Mouse (Mus musculus) c-Kit-positive CD71-negative TER-119-negative erythroid progenitor cells, embryonic 14.5 days (primary cell): ENCODE data around the gene Dcdc2b.

Experiments used
- DNase-seq: peaks from one replicate; pipeline ENCODE4 v3.0.0-alpha.2; 2013; ENCODE audit warnings: low read depth

The Dcdc2b gene

DNA sequence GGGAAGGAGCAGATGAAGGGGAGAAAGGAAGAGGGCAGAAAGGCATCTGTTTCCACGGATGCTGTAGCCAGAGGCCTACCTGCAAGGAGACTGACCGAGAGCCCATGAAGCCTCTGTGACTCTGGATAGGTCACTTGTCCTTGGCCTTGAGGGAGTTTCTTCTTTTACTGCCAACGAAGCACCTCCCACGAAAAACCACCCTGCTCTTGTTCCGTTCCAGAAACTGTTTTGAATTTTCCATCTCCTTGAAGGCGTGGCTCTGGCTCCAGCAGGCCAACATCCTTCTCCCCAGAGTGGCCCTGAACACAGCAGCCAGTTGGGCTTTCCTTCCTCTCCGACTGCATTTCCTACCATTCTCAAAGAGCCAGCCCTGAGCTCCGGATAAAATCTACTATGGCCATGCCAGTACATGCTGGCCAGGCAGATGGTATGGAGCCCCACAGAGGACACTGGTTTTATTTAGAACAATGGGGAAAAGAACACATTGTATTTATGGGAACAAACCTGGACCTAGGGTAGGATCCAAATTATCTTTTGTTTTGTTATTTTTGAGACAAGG, 7.3 kb upstream of the Dcdc2b start:
- DNase-seq, result no peak

DNA sequence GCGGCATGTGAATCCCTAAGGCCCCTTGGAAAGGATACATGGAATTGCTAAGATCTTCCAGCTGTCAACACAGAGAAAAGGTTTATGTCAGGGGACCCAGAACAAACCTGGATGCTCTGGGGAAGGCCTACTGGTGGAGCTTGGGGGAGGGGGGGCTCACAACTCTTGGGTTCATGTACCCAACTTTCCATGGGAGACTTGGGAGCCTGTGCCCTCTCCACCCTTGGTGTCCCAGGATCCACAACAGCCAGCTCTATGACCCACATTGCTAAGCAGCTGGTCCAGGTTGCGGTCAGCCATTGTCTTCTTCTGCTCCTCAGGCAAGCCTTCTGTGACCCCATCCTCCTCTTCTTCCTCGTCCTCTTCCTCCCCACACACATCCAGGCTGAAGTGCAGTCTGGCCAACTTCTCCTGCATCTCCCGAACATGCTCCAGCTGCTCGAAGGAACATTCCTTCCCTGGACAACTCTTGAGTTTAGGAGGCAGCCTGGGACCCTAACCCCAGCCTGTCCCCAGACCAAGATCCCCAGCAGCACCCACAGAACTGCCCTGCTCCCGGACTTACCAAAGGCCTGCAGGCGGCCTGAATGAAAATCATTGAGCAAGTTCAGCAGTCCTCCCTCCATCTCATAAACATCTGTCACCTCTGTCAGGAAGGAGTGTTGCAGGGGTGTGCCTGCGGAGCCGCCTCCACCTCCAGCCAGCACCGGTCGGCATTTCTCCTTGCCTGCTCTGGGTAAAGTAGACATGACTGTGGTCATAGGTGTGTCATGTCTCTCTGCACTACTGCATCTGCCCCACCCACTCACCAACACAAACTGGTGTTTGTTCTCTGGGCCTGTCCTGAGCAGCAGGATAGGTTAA, 6.6 kb upstream of the Dcdc2b start:
- DNase-seq, result no peak

DNA sequence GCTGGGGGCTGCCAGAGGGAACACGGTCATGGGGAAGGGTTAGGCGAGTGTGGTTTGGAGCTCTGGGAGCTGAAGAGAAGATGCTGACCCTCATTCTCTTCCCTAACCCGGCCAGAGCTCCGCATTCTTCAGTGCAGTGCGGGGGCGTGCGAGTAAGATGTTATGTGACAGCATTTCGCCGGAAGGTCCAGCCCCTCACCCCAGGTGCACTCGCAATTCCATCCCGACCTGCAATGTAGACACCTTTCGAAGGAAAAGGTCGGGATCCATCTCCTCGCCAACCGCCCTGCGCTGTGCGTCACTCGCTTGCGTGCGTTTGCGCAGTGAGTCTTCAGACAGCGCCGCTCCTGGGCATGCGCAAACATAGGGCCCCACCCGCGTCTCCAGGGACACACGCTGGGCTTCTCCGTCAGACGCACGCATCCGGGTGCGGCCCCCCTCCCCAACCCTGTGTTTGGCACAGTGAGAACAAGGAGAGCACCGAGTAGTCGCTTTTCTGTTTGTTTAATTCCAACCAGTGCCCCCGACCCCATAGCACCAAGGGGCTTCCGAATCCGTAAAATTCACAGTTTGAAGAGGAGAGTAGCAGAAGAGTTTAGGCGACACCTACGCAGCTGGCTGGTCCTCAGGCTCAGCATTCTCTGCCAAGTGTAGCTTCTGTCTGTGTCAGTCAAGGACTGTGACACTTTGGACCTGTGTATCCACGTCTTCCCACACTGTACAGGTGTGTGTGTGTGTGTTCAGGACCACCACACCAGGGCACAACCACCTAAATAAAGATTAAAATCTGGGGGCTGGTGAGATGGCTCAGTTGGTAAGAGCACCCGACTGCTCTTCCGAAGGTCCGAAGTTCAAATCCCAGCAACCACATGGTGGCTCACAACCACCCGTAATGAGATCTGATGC, 5.0 kb upstream of the Dcdc2b start, which contains the start of gene Iqcc:
Iqcc (minus strand) TSS at position 314 of the 906 bp plus-strand sequence.
- DNase-seq, result peak; percentile 84

DNA sequence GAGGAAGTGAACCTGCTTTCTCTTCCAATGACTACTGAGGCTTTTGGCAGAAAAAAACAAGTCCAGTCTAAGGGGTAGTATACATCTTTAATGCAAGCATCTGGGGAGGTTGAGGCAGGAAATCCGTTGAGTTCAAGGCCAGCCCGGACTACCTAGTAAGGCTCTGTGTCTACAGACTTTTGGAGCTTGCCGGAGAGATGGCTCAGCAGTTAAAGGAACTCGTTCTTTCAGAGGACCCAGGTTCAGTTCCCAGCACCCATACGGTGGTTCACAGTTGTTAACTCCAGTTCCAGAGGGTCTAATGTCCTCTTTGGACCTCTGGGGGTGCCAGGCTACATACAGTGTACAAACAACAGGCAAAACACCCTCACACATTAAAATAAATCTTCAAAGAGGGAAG, 4.0 kb upstream of the Dcdc2b start:
- DNase-seq, result no peak

DNA sequence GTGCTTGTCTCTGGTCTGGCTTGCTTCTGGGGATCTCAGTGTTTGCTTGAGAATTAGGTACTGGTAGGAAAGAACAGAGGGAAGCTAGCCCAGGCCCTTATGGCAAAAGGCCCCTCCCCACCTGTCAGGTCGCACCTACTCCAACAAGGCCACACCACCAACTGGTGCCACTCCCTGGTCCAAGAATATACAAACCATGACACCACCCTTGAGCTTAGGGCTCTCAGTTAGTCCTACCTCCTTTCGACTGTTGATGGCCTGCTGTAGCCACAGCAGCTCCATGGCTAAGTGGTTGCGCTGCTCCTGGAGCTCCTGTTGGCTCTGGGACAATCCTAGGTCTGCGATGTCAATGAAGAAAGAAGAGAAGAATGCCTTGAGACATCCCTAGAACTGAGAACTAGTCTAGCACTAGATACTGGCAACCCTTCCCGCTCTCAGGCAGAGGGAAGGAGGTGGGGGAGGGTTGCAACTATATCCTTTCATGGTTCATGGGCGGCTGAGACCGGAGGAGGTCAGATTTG, 3.1 kb upstream of the Dcdc2b start:
- no peak for DNase-seq

DNA sequence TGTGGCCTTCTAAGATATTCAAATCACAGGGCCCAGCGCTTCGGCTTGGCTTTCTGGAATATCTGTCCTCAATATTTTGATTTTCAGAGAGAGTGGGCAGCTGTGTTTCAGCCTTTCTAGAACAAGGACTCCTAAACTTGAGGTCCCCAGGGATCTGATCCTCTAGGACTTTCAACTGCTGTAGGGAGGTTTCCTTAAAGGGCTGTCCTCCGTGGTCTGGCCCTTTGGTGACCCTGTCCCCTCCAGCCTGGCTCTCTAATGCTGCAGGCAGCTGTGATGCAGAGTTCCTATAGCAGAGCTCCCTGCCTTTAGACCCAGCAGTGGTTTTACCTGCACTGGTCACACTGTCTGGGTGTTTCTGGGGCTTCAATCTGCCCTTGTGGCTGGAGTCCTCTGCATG, 2.6 kb upstream of the Dcdc2b start:
- DNase-seq, result no peak

DNA sequence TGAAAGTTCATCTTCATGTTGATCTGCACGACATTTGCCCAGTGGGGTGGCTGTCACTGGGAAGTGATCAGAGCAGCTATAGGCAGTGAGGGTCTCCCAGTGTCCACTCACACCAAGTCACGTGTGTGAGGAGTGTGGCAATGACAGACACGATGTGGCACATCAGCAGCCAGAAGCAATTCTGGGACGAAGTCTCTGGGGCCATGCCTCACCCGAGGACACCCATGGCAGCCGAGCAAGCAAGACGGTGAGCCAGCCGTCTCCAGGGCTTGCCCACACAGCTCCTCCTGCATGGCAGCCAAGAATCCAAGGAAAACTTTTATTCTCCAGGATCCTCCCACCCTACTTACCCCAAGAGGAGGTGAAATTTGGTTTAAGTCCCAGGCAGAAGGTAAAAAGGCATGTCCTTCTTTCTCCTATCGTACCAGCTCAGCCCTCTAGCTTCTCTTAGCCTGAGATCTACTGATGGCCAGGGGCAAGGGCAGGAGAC, 1.8 kb upstream of the Dcdc2b start:
- no peak for DNase-seq

DNA sequence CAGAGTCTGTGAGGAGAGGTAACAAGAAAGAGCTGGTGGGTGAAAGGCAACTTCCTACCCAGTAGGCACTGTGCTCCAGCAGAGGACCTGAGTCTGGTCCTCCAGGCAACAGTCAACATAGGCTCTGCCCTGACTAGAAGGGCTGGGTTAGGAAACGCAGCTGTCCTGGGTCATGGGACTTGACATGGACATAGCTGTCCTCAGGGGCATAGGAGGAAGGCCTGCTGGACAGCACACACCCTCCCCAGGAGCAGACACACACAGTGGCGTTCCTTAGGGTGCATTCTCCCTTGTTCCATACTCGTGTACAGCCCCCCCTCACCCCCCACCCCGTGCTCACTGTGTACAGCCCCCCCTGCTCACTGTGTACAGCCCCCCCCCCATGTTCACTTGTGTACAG, 3.6 kb downstream of the Dcdc2b start:
- no peak for DNase-seq

DNA sequence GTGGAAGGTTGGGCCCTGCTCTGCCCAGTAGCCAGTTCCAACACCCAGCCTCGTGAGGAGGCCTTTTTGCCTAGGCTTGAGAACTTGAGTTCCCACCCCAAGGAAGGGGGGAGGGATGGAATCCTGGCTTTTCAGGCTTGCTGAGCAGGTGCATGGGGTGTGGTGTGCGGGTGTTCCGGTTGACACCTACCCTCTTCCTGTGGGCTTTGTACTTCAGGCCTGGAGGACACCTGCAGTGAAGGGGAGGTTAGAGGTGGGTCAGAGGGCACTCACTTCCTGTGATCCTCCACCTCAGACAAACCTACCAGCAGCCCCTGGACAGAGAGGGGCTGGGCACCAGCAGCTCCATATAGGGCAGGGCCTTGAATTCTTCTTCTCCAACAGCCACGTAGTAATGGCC, 4.0 kb downstream of the Dcdc2b start:
- DNase-seq, result no peak

DNA sequence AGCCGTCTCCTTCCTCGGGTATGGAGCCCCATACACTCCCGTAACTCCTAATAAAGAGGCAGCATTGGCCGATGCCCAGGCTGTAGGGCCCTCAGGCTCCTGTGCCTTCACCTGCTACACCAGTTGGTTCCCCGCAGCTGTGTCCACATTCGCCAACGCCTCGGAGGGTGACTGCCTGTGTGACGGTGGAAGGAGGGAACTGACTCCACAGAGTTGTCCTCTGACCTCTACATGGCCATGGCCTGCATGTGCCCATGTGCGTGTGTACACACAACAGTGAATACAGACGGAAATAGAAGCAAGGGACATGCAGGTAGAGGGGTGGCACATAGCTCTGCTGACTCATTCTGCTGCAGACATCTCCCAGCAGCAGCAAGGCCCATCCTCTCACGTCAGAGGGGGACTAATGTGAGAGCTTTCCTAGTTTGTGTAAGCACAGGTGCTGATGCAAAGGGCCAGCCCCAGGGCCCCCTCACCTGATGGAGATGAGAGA, 4.9 kb downstream of the Dcdc2b start:
- DNase-seq, result no peak

DNA sequence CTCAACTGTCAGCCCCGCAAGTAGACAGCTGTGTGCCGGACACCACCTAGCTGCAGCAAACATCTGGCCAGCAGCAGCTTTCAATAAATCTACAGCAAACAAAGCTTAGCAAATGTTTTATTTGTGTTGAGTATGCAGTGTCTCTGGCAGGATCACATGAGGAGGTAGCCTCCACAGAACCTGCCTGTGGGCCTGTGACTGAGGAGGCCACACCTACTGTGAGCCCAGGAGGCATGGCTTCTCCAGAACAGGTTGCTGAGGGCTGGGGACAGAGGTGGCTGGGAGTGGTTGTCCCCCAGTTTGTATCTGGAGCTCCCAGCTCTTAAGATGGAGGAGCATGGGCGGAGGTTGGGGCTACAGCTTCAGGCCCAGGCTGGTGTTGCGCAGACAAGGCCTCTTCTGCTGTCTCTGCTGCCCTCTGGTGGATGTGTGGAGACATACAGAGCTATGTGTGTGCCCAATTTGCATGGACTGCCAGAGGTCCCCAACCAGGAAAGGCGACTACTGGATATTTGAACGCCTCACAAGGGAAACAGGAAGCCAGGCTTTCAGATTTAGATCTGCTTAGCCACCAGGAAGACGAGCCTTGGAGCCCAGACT, 5.5 kb downstream of the Dcdc2b start:
- DNase-seq, result peak; percentile 83

DNA sequence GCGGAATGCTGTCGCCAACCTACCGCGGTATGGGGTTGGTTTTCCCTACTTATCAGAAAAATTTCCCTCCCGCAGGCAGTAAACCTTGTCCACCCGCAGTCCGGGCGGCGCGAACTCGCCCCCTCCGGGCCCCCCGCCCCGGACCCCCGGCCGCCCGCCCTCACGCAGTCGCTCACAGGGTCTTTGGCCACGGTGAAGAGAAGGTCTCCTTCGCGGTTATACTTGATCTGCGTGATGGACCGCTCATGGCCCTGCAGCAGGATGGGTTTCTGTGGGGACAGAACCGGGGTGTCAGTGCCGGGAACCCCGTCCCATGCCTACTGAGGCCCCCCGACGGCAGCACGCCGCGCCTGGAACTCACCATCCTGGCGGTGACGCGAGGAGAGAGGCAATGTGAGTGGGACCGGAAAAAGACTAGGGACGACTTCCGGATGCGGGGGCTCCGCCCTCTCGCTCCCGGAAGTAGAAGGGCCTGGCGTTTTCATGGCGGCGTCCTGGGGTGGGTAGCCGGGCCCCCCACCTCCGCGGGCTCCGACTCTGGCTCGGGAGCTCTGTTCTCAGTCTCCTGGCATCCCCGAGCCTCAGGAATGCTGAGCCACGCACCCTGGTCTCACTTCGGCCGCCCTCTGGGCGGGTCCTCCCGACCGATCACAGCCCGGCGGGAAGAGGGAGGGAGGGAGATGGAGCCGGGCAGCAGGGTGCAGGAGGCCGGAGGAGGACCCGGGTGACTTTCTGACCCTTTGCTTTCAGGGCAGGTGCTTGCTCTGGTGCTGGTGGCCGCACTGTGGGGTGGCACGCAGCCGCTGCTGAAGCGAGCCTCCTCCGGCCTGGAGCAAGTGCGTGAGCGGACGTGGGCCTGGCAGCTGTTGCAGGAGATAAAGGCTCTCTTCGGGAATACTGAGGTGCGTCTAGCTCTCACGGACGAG, 13.6 kb downstream of the Dcdc2b start, which contains the start of the genes Eif3i and Tmem234:
Eif3i (minus strand) TSS at position 416 of the 926 bp plus-strand sequence.
Tmem234 (plus strand) TSS at position 436 of the 926 bp plus-strand sequence.
- peak; percentile 77 for DNase-seq

DNA sequence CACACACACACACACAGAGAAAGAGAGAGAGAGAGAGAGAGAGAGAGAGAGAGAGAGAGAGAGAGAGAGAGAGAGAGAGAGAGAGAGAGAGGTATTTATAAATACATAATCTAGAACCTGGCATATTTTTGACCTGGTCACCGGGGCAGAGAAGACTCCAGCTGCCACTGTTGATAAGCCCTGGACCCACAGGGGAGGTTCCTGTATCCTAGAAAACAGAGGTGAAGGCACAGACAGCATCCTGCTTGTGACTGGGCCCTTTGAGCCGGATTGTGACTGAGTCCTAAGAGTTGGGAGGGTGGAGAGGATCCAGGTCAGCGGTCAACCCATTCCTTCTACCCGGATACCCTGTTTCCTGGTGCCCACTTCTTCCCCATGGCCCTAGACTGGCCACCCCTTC, 25.2 kb downstream of the Dcdc2b start:
- DNase-seq, result no peak

DNA sequence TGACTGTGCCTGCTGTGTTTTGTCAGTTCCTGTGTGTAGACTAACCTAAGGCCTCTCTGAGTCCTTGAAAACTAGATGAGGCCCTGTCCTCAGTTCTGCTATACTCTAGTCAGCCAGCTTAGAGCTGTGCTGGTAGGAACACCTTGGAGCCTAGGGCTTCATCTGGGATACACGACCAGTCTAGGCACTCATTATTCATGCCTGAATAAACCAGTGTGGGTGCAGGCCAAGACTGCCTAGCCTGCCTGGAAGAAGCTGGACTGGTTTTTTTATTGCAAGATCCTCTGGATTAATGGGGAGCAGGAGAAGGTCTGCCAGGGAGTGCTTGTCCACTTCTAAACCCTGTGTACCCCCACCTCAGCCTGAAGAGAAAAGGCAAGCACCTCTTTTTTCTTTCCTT, 27.1 kb downstream of the Dcdc2b start:
- DNase-seq, result no peak

DNA sequence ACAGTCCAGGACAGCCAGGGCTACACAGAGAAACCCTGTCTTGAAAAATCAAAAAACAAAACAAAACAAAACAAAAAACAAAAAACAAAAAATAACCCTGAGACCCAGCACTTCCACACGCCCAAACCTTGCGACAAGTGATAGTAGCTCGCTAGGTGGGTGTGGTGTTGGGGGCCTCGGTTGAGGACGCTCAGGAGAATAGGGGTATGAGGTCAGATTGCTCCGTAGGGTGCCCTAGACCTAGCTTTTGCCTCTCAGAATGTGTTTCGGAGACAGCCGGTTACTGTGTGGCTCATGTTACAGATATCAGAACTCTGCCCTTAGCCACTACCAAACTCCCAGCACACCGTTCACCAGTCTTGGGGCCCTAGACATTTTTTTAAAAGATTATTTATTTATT, 28.3 kb downstream of the Dcdc2b start:
- DNase-seq, result no peak

DNA sequence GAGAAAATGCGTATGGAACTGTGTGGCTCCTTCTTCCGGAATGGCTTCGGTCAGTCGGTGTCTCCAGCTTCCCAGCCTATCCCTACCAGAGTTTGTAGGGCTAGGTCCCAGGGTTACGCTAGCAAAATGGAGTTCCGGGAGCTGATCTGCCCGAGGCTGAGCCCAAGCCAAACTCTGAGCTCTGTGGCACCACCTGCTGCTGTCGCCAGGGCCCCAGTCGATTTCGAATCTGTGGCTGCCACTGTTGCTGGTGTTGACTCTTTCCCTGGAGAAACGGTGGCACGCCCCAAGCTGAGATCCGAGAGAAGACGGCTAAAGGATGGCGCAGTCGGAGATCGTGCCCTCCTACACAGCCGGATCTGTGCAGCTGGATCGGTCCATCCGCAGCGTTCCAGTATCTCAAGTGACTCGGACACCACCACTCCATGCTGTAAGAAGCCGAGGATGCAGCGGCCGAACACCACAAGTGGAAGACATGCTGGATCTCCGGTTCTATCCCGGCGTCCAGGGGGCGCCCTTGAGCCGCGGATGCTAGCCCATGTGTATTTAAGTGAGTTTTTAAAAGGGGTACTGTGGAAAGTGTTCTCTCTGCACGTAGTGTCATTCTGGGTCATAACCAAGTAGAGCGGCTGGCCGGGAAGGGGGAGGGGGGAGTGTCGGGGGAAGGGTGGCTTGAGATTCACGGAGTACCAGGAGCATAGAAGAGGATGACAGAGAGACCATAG, 29.0 kb downstream of the Dcdc2b start:
- DNase-seq, result peak; percentile 83

DNA sequence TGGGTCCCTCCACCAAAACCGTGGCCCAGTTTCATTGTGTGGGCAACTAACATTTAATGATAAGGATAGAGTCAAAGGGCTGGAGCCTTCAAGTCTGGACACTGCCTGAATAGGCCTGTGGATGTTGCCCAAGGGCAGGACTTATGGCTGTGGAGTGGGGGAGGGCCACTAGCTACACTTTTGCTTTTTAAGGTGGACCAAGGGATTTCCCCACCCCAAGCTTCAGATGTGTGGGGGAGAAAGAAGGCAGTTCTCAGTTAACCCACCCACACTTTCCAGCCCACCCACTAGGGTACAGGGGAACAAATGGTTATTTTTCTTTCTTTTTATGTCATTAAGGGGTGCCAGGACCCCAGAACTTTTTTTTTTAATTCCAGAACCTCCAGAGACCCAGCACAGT, 29.7 kb downstream of the Dcdc2b start:
- no peak for DNase-seq

DNA sequence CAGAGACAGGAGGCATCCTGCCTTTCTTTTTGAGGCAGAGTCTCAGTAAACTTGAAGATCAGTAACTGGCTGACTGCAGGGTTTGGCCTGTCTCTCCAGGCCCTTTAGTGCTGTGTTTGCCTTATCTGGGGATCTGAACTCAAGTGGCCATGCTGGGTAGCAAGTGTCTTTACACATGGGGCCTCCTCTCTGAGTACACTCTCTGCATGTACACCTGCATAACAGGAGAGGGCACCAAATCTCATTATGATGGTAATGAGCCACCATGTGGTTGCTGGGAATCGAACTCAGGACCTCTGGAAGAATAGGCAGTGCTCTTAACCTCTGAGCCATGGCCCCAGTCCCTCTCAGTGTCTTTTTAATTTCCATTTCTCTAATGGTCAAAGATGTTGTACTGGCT, 31.8 kb downstream of the Dcdc2b start:
- DNase-seq, result no peak

DNA sequence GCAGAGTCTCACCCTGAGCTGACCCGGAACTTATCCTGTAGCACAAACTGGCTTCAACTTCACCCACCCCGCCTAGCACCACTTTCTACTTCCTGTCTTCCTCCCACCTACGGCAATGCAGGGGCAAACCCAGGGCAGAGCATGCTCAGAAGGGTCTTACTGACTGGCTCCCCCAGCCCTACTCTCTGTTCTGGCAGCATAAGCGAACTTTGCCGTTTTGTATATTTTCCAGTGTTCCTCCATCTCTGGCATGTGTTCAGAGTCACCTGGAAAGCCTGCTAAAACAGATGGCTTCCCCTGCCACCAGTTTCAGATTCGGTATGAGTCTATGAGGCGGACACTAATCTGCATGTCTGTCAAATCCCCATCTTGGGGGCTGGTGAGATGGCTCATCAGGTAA, 33.7 kb downstream of the Dcdc2b start:
- DNase-seq, result no peak

DNA sequence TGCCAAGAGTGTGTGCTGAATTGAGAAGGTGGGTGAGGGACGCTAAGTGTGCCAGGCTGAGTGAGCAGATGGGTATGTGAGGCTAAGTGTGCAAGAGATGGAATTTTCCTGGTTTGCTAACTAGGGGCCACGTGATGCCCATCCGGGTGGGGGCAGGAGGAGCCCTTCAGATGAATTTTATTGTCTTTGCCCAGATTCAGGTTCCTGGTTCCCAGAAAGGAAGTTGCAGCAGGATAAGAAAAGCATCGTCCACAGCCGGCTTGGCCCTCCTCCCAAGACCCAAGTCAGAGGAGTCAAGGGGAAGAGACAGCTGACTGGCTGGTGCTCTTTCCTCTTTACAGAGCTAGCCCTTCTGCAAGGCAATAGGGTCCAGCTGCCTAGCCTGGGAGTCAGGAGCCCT, 35.6 kb downstream of the Dcdc2b start, which contains the start of gene Fam167b:
Fam167b (minus strand) TSS at position 84 of the 400 bp plus-strand sequence.
- DNase-seq, result no peak
